Mouse (Mus musculus): Measurements from ENCODE around the gene Bcorl1.

DNA sequence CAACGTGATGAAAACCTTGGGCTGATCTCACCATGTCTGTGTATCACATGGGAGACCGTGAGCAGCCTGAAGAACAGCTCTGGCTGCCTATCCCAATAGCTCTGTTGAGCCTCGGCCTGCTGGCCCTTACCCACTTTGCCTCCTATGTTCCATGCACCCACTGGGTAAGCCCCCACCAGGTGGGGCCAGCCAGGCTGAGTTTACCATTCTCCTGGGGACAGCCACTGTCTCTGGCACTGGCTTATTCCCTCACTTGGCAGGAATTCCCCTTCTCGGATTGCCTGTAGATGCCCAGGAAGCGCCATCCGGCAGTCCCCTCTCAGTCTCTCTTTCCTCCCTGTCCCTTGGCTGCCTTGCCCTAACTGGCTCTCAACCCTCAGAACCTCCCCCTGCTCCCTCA is 115.8 kb downstream of the Bcorl1 start:
- TF ChIP-seq CTCF (IDR thresholded peaks at IDR 0.05; ENCODE audit: low read depth) (no peak), EP300 (IDR thresholded peaks at IDR 0.05; ENCODE audit: low read depth) (no peak)

Data from liver, embryonic 14.5 days (tissue).